Comparison of ENCODE assay signal across 8 mouse cellular contexts in the genomic region with DNA sequence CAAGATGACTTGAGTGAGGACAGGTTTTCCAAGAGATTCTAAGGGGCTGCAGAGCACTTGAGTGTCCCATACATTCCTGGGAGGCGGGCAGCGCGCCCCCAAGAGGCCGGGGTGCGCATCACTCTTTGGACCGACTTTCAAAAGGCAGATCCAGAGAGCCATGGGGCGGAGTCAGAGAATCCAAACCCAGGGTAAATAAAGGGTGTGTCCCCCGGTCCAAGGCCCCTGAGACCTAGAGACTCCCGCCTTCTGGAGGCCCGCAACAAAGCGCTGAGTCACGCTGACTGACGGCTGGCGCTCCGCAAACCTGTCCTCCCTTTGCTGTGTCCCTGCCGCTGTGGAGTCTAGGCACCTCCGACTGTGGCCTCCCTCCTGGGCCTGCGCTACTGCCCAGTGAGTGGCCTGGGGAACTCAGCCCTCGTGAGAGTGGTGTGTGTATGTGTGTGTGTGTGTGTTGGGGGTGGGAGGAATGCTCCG. TPM values are rescaled to one million over a fixed set of nuclear protein-coding genes. Genes with fewer than 3 reads are reported as not detected.
DNase-seq lines count a peak whose midpoint lies in the region; ATAC-seq lines count a peak whose summit lies in the region.

A gene (plus strand): TSS at position 87 of the 477 bp plus-strand sequence.

- peak within 1 kb of the TSS; percentile 57 for H3K4me2 ChIP-seq in lung, embryonic 16.5 days (ENCODE audit: low read depth, low read length)

- peak within 1 kb of the TSS; percentile 73 for H3K27ac ChIP-seq in hindbrain, embryonic 10.5 days
- peak within 1 kb of the TSS; percentile 39 for H3K27ac ChIP-seq in lung, embryonic 16.5 days (ENCODE audit: low read length)

- DNase-seq in R1 (ENCODE audit: low read depth, low spot score) = peak; percentile 94
- peak; percentile 40 to 48 for DNase-seq in cerebellum, postnatal 10 days
- DNase-seq in frontal cortex, postnatal 10 days (ENCODE audit: low spot score in 2 of 2) = peak; percentile 9 to 15
- DNase-seq in hindbrain, embryonic 10.5 days (ENCODE audit: low spot score) = peak; percentile 57
- peak; percentile 14 to 44 for DNase-seq in layer of hippocampus, postnatal 10 days (ENCODE audit: low spot score in 2 of 2)
- peak; percentile 59 for DNase-seq in ovary, adult 18-20 months (ENCODE audit: low spot score)
- DNase-seq in thymus, postnatal 0 days (ENCODE audit: low spot score) = peak; percentile 3

- H3K4me3 ChIP-seq in hindbrain, embryonic 10.5 days = peak within 1 kb of the TSS; percentile 51
- peak within 1 kb of the TSS; percentile 47 for H3K4me3 ChIP-seq in lung, embryonic 16.5 days (ENCODE audit: low read length)

- 13% methylated on average over 20 of the region's 20 CpGs for WGBS in hindbrain, embryonic 10.5 days
- WGBS in lung, embryonic 16.5 days = 12% methylated on average over 20 of the region's 20 CpGs

- H3K9ac ChIP-seq in lung, embryonic 16.5 days (ENCODE audit: low read length) = peak within 1 kb of the TSS; percentile 69

- H3K4me1 ChIP-seq in hindbrain, embryonic 10.5 days (replicated peaks) = 0 out of 2 replicates have a peak, but pooled peaks cover 6% of the 10 kb centered on the region
- H3K4me1 ChIP-seq in lung, embryonic 16.5 days (replicated peaks; ENCODE audit: control insufficient read depth, insufficient read depth, low read length) = no peaks in the 10 kb centered on the region

- peaks cover 51% of the 10 kb centered on the region for H3K27me3 ChIP-seq in hindbrain, embryonic 10.5 days (ENCODE audit: insufficient read depth, poor library complexity, severe bottlenecking)
- no peaks in the 10 kb centered on the region; the same call in 1 of the 2 replicates for H3K27me3 ChIP-seq in lung, embryonic 16.5 days (ENCODE audit: control insufficient read depth, insufficient read depth, low read depth, low read length)

- peak; percentile 93 for ATAC-seq in lung, embryonic 16.5 days (ENCODE audit: low read depth)

- H3K9me3 ChIP-seq in hindbrain, embryonic 10.5 days = no peaks in the 10 kb centered on the region
- no peaks in the 10 kb centered on the region for H3K9me3 ChIP-seq in lung, embryonic 16.5 days (ENCODE audit: control insufficient read depth, low read length)

- H3K36me3 ChIP-seq in hindbrain, embryonic 10.5 days = no peaks in the 10 kb centered on the region
- H3K36me3 ChIP-seq in lung, embryonic 16.5 days (ENCODE audit: control insufficient read depth, insufficient read depth, low read length) = no peaks in the 10 kb centered on the region

RNA-seq across cellular contexts. Expression of the gene that starts here (rescaled TPM):
- 8.2 and 9.0 TPM in 2 replicates for polyA plus RNA-seq in hindbrain, embryonic 10.5 days (2016; fragmentation: Nextera tagmentation; extraction: Ambion mirVana)
- total RNA-seq in layer of hippocampus, postnatal 10 days (2021) = 1 to 10 TPM; 3.9 to 4.4 TPM
- polyA plus RNA-seq in lung, embryonic 16.5 days (2015; fragmentation: Nextera tagmentation; extraction: Ambion mirVana) = 17.1 and 17.7 TPM in 2 replicates
- 5.6 and 6.8 TPM in 2 replicates for polyA plus RNA-seq in thymus, postnatal 0 days (2015; fragmentation: Nextera tagmentation; extraction: Ambion mirVana)

Comparison
In these comparisons a context has a peak if more than half of its experiments do, and no peak if none do; other contexts are left out.
1. Peak in every context shown above with its lines: DNase-seq, ATAC-seq, H3K4me3 ChIP-seq and H3K27ac ChIP-seq.
2. DNase-seq: peak in every context shown above with its lines; median percentile 94 in R1; 59 in ovary, adult 18-20 months; 57 in hindbrain, embryonic 10.5 days; 44 in cerebellum, postnatal 10 days; 29 in layer of hippocampus, postnatal 10 days; 12 in frontal cortex, postnatal 10 days; 3 in thymus, postnatal 0 days.